Mouse (Mus musculus) liver, adult 2 months (tissue): ENCODE measurements around the gene Anapc5. TPM values are rescaled to one million over a fixed set of nuclear protein-coding genes. Genes with fewer than 3 reads are reported as not detected.
A peak's percentile ranks its signal among the peaks of the same experiment; 100 is the strongest.

ENCODE experiments used
- DNase-seq: peaks from one replicate; pipeline ENCODE4 v3.0.0-alpha.2; 2011; ENCODE audit warnings: low read depth, low spot score; ENCODE audit errors: extremely low read depth
- H3K27ac ChIP-seq: fragments of 200-500 bp; replicated peaks from 2 replicates; pipeline ENCODE4 v1.5.1; 2012; ENCODE audit warnings: low read depth, mild to moderate bottlenecking, control low read depth, inconsistent platforms, low read length; ENCODE audit not compliant: insufficient read depth
- H3K27me3 ChIP-seq: fragments of 200-500 bp; 2 replicates; pipeline ENCODE4 v1.6.1; 2012; ENCODE audit warnings: mild to moderate bottlenecking, moderate library complexity, low read length, inconsistent platforms; ENCODE audit not compliant: control insufficient read depth, insufficient read depth
- H3K36me3 ChIP-seq: fragments of 200-500 bp; 2 replicates; pipeline ENCODE4 v1.6.1; 2012; ENCODE audit warnings: low read length, inconsistent platforms; ENCODE audit not compliant: control insufficient read depth, insufficient read depth
- H3K4me1 ChIP-seq: fragments of 200-500 bp; 2 replicates; pipeline ENCODE4 v1.6.1; 2011; ENCODE audit warnings: low read length; ENCODE audit not compliant: control insufficient read depth, insufficient read depth
- H3K4me3 ChIP-seq: fragments of 200-500 bp; 2 replicates; pipeline ENCODE4 v1.5.1; 2011; ENCODE audit warnings: low read depth, mild to moderate bottlenecking, control low read depth, low read length, moderate library complexity; ENCODE audit not compliant: insufficient read depth
- H3K79me2 ChIP-seq: fragments of 200-500 bp; 2 replicates; pipeline ENCODE4 v1.6.1; 2012; ENCODE audit warnings: inconsistent platforms, mild to moderate bottlenecking, low read length, moderate library complexity; ENCODE audit not compliant: control insufficient read depth, insufficient read depth
- H3K9ac ChIP-seq: fragments of 200-500 bp; 2 replicates; pipeline ENCODE4 v1.6.1; 2012; ENCODE audit warnings: low read depth, mild to moderate bottlenecking, control low read depth, inconsistent platforms, low read length
- CTCF ChIP-seq: fragments of 200-500 bp; IDR thresholded peaks from 2 replicates; pipeline ENCODE4 v1.5.1; 2011; ENCODE audit warnings: low read depth, low read length, control low read depth
- POLR2A ChIP-seq: fragments of 200-500 bp; IDR thresholded peaks from 2 replicates; pipeline ENCODE4 v1.6.1; 2011; ENCODE audit warnings: low read length, control low read depth; ENCODE audit not compliant: insufficient read depth; ENCODE audit errors: extremely low read depth
- WGBS: fragments of 180-500 bp; shearing (Covaris S2); methylation state at CpG from one replicate; pipeline ENCODE4 v1.1.7; 2018; 5-methylcytosine and 5-hydroxymethylcytosine counted together
- polyA plus RNA-seq: library from polyadenylated mRNA; depleted of rRNA; stranded (reverse); fragments of >200 nt; gene quantifications from 2 replicates; pipeline ENCODE4 v1.2.3, GENCODE M21; 2012
- total RNA-seq: library from RNA; depleted of rRNA; stranded (reverse); fragments of >200 nt; gene quantifications from 2 replicates; pipeline ENCODE4 v1.2.3, GENCODE M21; 2014

Gene Anapc5
- total and polyA plus RNA-seq, 2 experiments, result 61.9 to 93.9 TPM

DNA sequence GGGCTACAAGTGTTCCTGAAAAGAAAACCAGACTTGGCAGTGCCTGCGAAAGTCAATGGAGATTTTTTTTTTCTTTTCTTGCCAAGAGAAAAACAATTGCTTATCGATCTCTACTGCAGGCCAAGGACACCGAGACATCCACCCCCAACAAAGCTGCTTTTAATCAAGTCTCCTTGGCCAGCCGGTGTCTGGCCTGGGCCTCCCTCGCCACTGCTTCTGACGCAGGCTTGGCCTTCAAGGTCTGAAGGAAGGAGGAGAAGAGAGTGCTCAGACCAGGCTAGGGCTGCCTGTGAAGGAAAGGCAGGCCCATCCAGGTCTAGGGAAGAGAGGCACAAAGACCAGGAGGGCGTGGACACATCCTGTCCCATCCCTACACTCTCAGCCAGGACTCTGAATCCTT is 50.8 kb downstream of the Anapc5 start:
- TF ChIP-seq CTCF (no peak), POLR2A (no peak)
- peak overlapping the region; percentile 57 for H3K27ac ChIP-seq
- H3K36me3 ChIP-seq, result no peaks in the 10 kb centered on the region
- DNase-seq, result peak; percentile 57
- H3K4me3 ChIP-seq, result no peak overlapping the region
- no peaks in the 10 kb centered on the region; the same call in 1 of the 2 replicates for H3K79me2 ChIP-seq
- peaks cover 6% of the 10 kb centered on the region for H3K4me1 ChIP-seq
- H3K27me3 ChIP-seq, result no peaks in the 10 kb centered on the region
- WGBS, result 18% methylated on average over 7 of the region's 7 CpGs
- peak overlapping the region; percentile 36; the same call in 1 of the 2 replicates for H3K9ac ChIP-seq

GRCm38 (mm10) chr5:122769101-122769568 is 52.0 kb downstream of the Anapc5 start:
- H3K4me3 ChIP-seq, result no peak overlapping the region
- peaks cover 6% of the 10 kb centered on the region for H3K4me1 ChIP-seq
- WGBS, result 84% methylated on average over 15 of the region's 15 CpGs
- TF ChIP-seq CTCF (no peak), POLR2A (no peak)
- H3K27ac ChIP-seq, result no peak overlapping the region
- no peaks in the 10 kb centered on the region for H3K36me3 ChIP-seq
- no peaks in the 10 kb centered on the region; the same call in 1 of the 2 replicates for H3K79me2 ChIP-seq
- H3K27me3 ChIP-seq, result no peaks in the 10 kb centered on the region
- DNase-seq, result no peak
- H3K9ac ChIP-seq, result no peak overlapping the region

DNA sequence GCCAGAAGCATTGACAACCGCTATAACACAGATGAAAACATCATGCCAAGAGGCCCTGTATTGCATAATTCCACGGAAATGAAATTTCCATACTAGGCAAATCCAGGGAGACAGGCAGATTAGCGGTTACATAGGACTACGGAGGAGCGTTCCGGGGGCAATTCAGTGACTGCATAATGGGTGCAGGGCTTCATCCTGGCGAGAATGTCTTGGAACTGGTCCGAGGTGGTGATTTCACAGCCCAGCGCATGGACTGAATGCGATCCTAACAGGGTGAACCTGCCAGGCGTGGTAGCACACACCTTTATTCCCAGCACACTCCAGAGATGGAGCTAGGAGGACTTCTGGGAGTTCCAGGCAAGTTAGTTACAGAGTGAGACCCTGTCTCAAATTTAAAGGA is 53.9 kb downstream of the Anapc5 start:
- Histone ChIP-seq H3K27me3 (no peaks in the 10 kb centered on the region), H3K9ac (no peak overlapping the region), H3K4me1 (peaks cover 6% of the 10 kb centered on the region), H3K36me3 (no peaks in the 10 kb centered on the region), H3K27ac (no peak overlapping the region), H3K79me2 (no peaks in the 10 kb centered on the region; the same call in 1 of the 2 replicates), H3K4me3 (no peak overlapping the region)
- TF ChIP-seq POLR2A (no peak), CTCF (no peak)
- DNase-seq, result no peak
- 87% methylated on average over 11 of the region's 11 CpGs for WGBS

DNA sequence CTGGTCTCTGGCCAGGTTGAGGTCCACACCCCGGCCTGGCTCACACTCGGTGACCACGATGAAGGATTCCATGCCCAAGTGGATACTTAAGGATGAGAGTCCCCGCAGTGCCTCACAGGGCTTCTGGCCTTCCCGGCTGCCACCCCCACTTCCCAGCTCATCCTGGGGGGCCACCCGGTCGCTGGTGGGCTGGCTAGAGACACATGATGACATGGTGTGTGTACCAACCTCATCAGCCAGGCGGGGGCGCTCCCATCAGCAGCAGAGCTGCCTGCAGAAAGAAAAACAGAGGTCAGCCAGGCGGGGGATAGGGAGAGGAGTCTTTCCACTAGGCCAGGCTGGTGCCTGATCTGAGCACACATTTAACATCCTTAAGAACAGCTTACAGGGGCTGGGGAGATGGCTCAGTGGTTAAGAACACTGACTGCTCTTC is 57.1 kb downstream of the Anapc5 start:
- no peaks in the 10 kb centered on the region for H3K4me1 ChIP-seq
- H3K9ac ChIP-seq, result no peak overlapping the region
- 76% methylated on average over 10 of the region's 10 CpGs for WGBS
- H3K79me2 ChIP-seq, result no peaks in the 10 kb centered on the region; the same call in 1 of the 2 replicates
- no peak overlapping the region for H3K27ac ChIP-seq
- no peak for TF ChIP-seq POLR2A
- TF ChIP-seq CTCF, result peak; percentile 64
- no peaks in the 10 kb centered on the region for H3K36me3 ChIP-seq
- DNase-seq, result no peak
- H3K4me3 ChIP-seq, result no peak overlapping the region
- no peaks in the 10 kb centered on the region for H3K27me3 ChIP-seq

- H3K4me1 ChIP-seq, result no peaks in the 10 kb centered on the region
- H3K9ac ChIP-seq, result no peak overlapping the region
- H3K4me3 ChIP-seq, result no peak overlapping the region
- 86% methylated on average over 29 of the region's 29 CpGs for WGBS
- TF ChIP-seq POLR2A (no peak), CTCF (no peak)
- no peaks in the 10 kb centered on the region for H3K36me3 ChIP-seq
- H3K27me3 ChIP-seq, result no peaks in the 10 kb centered on the region
- no peak overlapping the region for H3K27ac ChIP-seq
- H3K79me2 ChIP-seq, result no peaks in the 10 kb centered on the region
- DNase-seq, result no peak
Measured at GRCm38 (mm10) chr5:122763271-122764031, 57.7 kb downstream of the Anapc5 start.

DNA sequence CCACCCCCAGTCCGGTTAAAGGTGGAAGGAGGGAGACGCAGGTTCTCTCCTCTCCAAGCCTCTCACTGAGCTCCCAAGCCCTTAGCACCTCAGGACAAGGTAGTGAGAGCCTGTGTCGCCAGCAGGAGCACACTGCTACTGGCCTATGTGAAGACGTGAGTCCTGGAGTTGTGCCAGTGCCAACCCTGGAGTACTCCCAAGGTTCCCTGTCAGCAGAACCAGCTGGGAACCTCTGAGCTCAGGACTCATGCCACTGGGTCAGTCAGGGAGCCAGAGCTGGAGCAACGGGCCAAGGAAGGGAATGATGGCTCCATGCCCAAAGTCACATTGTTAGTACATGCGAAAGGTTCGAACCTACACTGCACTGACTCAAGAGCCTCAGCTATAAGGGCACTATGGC is 64.5 kb downstream of the Anapc5 start:
- Histone ChIP-seq H3K79me2 (no peaks in the 10 kb centered on the region), H3K36me3 (0 out of 2 replicates have a peak, but pooled peaks cover 2% of the 10 kb centered on the region), H3K4me3 (no peak overlapping the region), H3K27me3 (no peaks in the 10 kb centered on the region), H3K4me1 (no peaks in the 10 kb centered on the region), H3K27ac (no peak overlapping the region), H3K9ac (no peak overlapping the region)
- WGBS, result 57% methylated on average over 7 of the region's 7 CpGs
- TF ChIP-seq CTCF, result no peak
- no peak for TF ChIP-seq POLR2A
- peak; percentile 67 for DNase-seq
